Mouse (Mus musculus): ENCODE results near the gene Antxr1. TPM values are rescaled to one million over a fixed set of nuclear protein-coding genes. Genes with fewer than 3 reads are reported as not detected.

Antxr1 gene
- 5.8 and 7.4 TPM in 2 replicates for polyA plus RNA-seq (2014; fragmentation: Nextera tagmentation; extraction: Ambion mirVana)

DNA sequence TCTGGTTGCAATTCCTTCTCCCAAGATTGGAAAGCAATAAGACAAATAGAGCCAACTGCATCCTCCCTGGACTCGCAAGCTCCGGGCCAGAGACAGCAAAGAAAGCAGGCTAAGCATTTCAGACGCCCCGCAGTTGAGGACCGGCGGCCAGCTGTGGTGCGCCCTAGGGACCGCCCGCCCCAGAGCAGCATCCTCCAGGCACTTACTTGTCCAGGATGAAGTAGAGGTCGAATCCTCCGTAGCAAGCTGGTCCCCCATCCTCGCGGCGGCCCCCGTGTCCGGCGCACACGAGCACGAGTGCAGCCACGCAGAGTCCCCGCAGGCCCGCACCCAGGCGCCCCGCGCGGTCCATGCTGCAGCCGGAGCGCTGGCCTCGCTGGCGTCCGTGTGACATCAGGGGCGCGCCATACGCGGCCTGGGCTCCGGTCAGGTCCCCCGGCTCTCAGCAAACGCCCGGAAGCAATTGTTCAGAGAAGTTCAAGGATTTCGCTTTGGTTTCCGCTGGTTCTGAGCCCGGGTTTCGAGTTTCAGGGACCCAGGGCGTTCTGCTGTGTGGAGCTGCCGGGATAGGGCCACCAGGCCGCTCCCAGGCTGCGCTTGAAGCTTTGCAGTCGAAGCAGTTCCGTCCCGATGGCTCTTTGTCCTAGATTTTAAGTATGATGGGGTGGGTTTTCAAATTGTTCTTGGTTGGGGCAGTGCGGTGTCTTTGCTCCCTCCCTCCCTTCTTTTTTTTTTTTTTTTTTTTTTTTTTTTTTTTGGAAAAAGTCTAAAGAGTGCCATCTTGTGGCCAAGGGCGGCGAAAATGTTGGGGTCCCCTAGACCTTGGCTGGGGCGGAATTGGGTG is at the start of gene Antxr1:
Gene Antxr1, minus strand, starts transcription at position 731 of the 844 bp plus-strand sequence.
- Histone ChIP-seq H3K4me3 (ENCODE audit: low read depth, low read length) (peak within 1 kb of the TSS; percentile 59), H3K4me1 (replicated peaks; ENCODE audit: control insufficient read depth, insufficient read depth, low read length) (peaks cover 6% of the 10 kb centered on the region; the same call in 1 of the 2 replicates), H3K36me3 (ENCODE audit: control insufficient read depth, insufficient read depth, low read length) (no peaks in the 10 kb centered on the region), H3K9ac (ENCODE audit: low read length) (peak within 1 kb of the TSS; percentile 72), H3K4me2 (ENCODE audit: low read depth, low read length, severe bottlenecking) (peak within 1 kb of the TSS; percentile 65), H3K27me3 (ENCODE audit: control insufficient read depth, insufficient read depth, low read length) (no peaks in the 10 kb centered on the region), H3K27ac (ENCODE audit: low read depth, low read length) (peak within 1 kb of the TSS; percentile 19; the same call in 1 of the 2 replicates), H3K9me3 (ENCODE audit: control insufficient read depth, low read length) (no peaks in the 10 kb centered on the region)
- DNase-seq (ENCODE audit: low spot score) (peak; percentile 80), ATAC-seq (replicated peaks; ENCODE audit: low FRiP score) (peak; percentile 72)
- 0% methylated on average over 54 of the region's 54 CpGs for WGBS

DNA sequence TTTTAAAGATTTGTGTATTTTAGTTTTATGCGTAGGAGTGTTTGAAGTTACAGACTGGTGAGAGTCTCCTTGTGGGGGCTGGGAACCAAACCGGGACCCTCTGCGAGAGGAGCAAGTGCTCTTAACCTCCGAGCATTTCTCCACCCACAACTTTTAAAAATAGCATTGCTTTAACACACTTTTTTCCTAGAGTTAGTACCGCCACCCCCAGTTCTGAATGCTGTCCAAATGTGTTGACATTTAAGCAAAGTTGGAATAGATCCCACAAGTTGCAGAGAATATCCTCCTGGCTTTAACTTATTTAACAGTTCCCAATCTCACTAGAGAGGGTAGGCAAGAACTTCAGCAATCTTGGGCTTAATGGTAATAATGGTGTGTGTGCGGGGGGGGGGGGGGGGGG is 49.1 kb upstream of the Antxr1 start:
- DNase-seq (ENCODE audit: low spot score) = no peak
- WGBS = 54% methylated on average over 5 of the region's 6 CpGs
- H3K27ac ChIP-seq (ENCODE audit: low read depth, low read length) = no peak overlapping the region
- no peak for ATAC-seq (replicated peaks; ENCODE audit: low FRiP score)
- no peaks in the 10 kb centered on the region for H3K36me3 ChIP-seq (ENCODE audit: control insufficient read depth, insufficient read depth, low read length)
- H3K9me3 ChIP-seq (ENCODE audit: control insufficient read depth, low read length) = no peaks in the 10 kb centered on the region
- H3K9ac ChIP-seq (ENCODE audit: low read length) = no peak overlapping the region
- no peaks in the 10 kb centered on the region for H3K27me3 ChIP-seq (ENCODE audit: control insufficient read depth, insufficient read depth, low read length)
- no peak overlapping the region for H3K4me2 ChIP-seq (ENCODE audit: low read depth, low read length, severe bottlenecking)
- peaks cover 3% of the 10 kb centered on the region; the same call in 1 of the 2 replicates for H3K4me1 ChIP-seq (replicated peaks; ENCODE audit: control insufficient read depth, insufficient read depth, low read length)
- H3K4me3 ChIP-seq (ENCODE audit: low read depth, low read length) = no peak overlapping the region

DNA sequence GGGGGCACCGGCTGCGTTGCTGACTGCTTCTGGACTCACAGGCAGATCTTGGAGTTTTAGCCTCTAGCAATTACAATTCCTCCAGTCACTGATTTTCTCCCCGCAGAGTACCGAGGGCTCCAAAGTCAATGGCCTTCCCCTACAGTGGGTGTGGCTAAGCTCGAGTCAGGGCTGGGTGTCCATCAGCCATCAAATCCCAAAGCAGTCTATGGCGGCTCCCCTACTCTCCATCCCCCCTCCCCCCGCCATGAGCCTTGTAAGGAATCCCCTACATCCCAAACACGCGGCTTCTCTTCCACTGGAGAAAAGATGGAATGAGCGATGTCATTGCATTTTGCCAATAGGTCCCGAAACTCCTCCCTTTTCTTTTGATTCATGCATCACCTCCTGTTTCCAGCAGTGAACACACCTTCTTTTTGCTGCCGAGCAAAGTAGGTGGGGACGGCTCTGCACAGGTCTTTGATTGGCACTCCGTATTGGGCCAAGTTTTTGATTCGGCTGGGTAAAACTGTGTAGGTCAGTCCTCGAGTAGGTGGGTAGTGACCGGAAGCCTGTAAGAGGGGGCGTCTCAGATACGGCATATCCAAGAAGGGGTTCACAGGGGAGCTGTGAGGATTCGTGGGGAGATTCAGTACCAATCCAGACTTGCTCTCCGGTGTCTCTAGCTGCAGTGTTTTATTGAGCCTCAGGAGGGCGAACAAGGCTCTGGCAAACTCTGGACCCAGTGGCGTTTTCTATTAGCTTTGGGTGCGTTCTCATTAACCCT is 48.5 kb upstream of the Antxr1 start:
- peaks cover 3% of the 10 kb centered on the region; the same call in 1 of the 2 replicates for H3K4me1 ChIP-seq (replicated peaks; ENCODE audit: control insufficient read depth, insufficient read depth, low read length)
- DNase-seq (ENCODE audit: low spot score) = no peak
- 7% methylated on average over 24 of the region's 24 CpGs for WGBS
- H3K27ac ChIP-seq (ENCODE audit: low read depth, low read length) = no peak overlapping the region
- no peaks in the 10 kb centered on the region for H3K9me3 ChIP-seq (ENCODE audit: control insufficient read depth, low read length)
- H3K4me2 ChIP-seq (ENCODE audit: low read depth, low read length, severe bottlenecking) = peak overlapping the region; percentile 62
- no peak; the same call in 1 of the 2 replicates for ATAC-seq (replicated peaks; ENCODE audit: low FRiP score)
- no peaks in the 10 kb centered on the region for H3K27me3 ChIP-seq (ENCODE audit: control insufficient read depth, insufficient read depth, low read length)
- peak overlapping the region; percentile 28 for H3K4me3 ChIP-seq (ENCODE audit: low read depth, low read length)
- no peaks in the 10 kb centered on the region for H3K36me3 ChIP-seq (ENCODE audit: control insufficient read depth, insufficient read depth, low read length)
- peak overlapping the region; percentile 14; the same call in 1 of the 2 replicates for H3K9ac ChIP-seq (ENCODE audit: low read length)

DNA sequence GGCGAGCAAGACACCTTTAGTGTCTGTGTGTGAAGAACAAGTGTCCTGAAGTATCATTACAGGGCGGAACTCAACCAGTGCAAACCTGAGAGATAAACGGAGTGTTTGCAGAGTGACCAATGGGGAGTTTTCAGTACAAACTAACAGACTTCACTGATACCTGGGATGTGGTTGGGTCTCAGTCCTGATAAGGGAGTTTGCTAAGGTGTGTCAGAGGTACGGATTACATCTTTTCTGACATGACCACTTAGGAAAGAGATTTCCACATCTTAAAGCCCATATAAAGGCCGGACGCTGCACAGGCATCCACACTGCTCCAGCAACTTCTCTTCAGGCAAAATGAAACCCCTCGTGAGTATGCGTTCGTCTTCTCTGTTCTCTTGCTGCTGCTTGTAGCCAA is 37.4 kb upstream of the Antxr1 start, which contains the start of gene Gkn2:
Gene Gkn2, plus strand, starts transcription at position 301 of the 400 bp plus-strand sequence.
- Histone ChIP-seq H3K9me3 (ENCODE audit: control insufficient read depth, low read length) (no peaks in the 10 kb centered on the region), H3K27ac (ENCODE audit: low read depth, low read length) (no peak within 1 kb of the TSS), H3K9ac (ENCODE audit: low read length) (no peak within 1 kb of the TSS), H3K4me2 (ENCODE audit: low read depth, low read length, severe bottlenecking) (no peak within 1 kb of the TSS), H3K27me3 (ENCODE audit: control insufficient read depth, insufficient read depth, low read length) (no peaks in the 10 kb centered on the region), H3K36me3 (ENCODE audit: control insufficient read depth, insufficient read depth, low read length) (no peaks in the 10 kb centered on the region), H3K4me1 (replicated peaks; ENCODE audit: control insufficient read depth, insufficient read depth, low read length) (no peaks in the 10 kb centered on the region), H3K4me3 (ENCODE audit: low read depth, low read length) (no peak within 1 kb of the TSS)
- WGBS = 91% methylated on average over 9 of the region's 9 CpGs
- no peak for DNase-seq (ENCODE audit: low spot score)
- ATAC-seq (replicated peaks; ENCODE audit: low FRiP score) = no peak

DNA sequence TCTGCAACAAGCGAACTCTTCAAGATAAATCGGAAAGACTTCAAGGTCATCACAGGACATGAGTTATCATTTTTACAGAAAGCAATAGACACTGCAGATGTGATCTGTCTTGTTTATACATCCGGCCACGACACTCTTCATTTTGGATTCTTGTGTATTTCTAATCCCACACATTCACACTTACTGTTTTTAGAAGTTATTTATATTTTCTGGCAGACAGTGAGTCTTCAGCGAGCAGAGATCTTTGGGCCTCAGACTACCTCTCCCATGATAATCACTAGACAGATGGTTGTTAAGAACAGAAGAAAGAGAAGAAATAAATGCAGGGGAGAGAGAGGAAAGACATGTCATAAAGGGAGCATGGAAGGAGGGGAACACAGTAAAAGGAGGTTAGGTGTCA is 33.6 kb upstream of the Antxr1 start:
- Histone ChIP-seq H3K27me3 (ENCODE audit: control insufficient read depth, insufficient read depth, low read length) (no peaks in the 10 kb centered on the region), H3K9me3 (ENCODE audit: control insufficient read depth, low read length) (no peaks in the 10 kb centered on the region), H3K9ac (ENCODE audit: low read length) (no peak overlapping the region), H3K4me3 (ENCODE audit: low read depth, low read length) (no peak overlapping the region), H3K27ac (ENCODE audit: low read depth, low read length) (no peak overlapping the region), H3K4me2 (ENCODE audit: low read depth, low read length, severe bottlenecking) (no peak overlapping the region), H3K4me1 (replicated peaks; ENCODE audit: control insufficient read depth, insufficient read depth, low read length) (no peaks in the 10 kb centered on the region), H3K36me3 (ENCODE audit: control insufficient read depth, insufficient read depth, low read length) (no peaks in the 10 kb centered on the region)
- no peak for DNase-seq (ENCODE audit: low spot score)
- 91% methylated on average over 5 of the region's 5 CpGs for WGBS
- no peak for ATAC-seq (replicated peaks; ENCODE audit: low FRiP score)

DNA sequence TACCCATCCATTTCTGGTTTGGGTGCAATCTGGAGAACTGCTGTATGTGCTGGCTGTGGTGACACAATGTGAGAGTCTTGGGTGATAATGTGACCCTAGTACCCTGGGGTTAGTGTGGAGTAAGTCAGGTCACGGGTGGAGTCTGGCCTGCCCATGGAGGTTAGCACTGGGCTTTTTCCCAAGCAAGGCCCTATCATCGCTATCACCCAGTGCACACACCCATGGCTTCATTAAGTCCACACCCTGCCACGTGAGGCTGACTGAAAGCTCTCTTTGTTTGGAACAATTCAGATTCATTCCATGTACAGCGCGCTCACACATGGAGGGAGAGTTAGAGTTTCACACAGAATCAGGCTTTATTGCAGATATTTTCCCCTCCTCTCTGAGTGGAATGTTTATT is 18.8 kb upstream of the Antxr1 start:
- Histone ChIP-seq H3K27ac (ENCODE audit: low read depth, low read length) (no peak overlapping the region), H3K27me3 (ENCODE audit: control insufficient read depth, insufficient read depth, low read length) (no peaks in the 10 kb centered on the region), H3K4me2 (ENCODE audit: low read depth, low read length, severe bottlenecking) (no peak overlapping the region), H3K4me1 (replicated peaks; ENCODE audit: control insufficient read depth, insufficient read depth, low read length) (no peaks in the 10 kb centered on the region), H3K9me3 (ENCODE audit: control insufficient read depth, low read length) (no peaks in the 10 kb centered on the region), H3K4me3 (ENCODE audit: low read depth, low read length) (no peak overlapping the region), H3K9ac (ENCODE audit: low read length) (no peak overlapping the region), H3K36me3 (ENCODE audit: control insufficient read depth, insufficient read depth, low read length) (no peaks in the 10 kb centered on the region)
- ATAC-seq (replicated peaks; ENCODE audit: low FRiP score) = no peak
- no peak for DNase-seq (ENCODE audit: low spot score)
- 70% methylated on average over 5 of the region's 5 CpGs for WGBS

DNA sequence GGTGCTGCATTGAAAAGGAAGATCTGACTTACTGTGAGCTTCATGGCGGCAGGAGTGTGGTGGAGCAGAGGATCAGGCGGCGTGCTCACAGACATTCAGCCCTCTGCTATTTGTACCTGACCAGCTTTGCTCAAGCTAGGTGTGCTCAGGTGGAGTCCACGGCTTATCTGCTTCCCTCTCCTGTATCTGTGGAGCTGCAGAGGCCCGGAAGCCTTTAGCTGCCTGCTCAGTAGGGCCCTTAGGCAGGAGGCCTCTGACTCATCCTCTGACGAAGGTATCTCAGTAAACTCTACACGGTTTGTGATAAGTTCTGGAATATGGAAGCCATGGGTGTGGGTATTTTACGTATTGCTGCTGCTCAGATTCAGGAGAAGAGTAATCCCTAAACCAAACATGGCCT is 15.2 kb upstream of the Antxr1 start, which contains the start of gene Gkn1:
Gene Gkn1, minus strand, starts transcription at position 114 of the 400 bp plus-strand sequence.
- DNase-seq (ENCODE audit: low spot score) (no peak), ATAC-seq (replicated peaks; ENCODE audit: low FRiP score) (no peak)
- H3K4me1 ChIP-seq (replicated peaks; ENCODE audit: control insufficient read depth, insufficient read depth, low read length) = no peaks in the 10 kb centered on the region
- H3K36me3 ChIP-seq (ENCODE audit: control insufficient read depth, insufficient read depth, low read length) = no peaks in the 10 kb centered on the region
- H3K4me2 ChIP-seq (ENCODE audit: low read depth, low read length, severe bottlenecking) = no peak within 1 kb of the TSS
- no peak within 1 kb of the TSS for H3K27ac ChIP-seq (ENCODE audit: low read depth, low read length)
- H3K9me3 ChIP-seq (ENCODE audit: control insufficient read depth, low read length) = no peaks in the 10 kb centered on the region
- no peaks in the 10 kb centered on the region for H3K27me3 ChIP-seq (ENCODE audit: control insufficient read depth, insufficient read depth, low read length)
- H3K9ac ChIP-seq (ENCODE audit: low read length) = no peak within 1 kb of the TSS
- WGBS = 91% methylated on average over 8 of the region's 8 CpGs
- H3K4me3 ChIP-seq (ENCODE audit: low read depth, low read length) = no peak within 1 kb of the TSS

DNA sequence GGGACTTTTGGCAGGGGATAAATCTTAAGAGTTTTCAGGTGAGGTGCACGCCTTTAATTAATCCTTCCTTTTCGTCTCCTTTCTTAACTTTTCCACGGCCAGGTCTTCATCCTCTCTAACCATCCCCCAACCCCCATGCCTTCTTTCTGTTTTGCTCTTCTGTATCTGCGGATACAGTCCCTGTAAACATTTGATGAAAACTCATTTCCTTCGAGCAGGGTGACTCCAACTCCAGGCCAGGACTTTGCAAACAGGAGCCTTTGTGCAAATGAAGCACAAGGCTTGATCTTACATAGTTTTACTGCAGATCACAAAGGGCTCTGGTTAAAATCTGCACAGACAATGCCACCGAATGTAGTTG is 294 bp upstream of the Antxr1 start:
- Histone ChIP-seq H3K27me3 (ENCODE audit: control insufficient read depth, insufficient read depth, low read length) (no peaks in the 10 kb centered on the region), H3K36me3 (ENCODE audit: control insufficient read depth, insufficient read depth, low read length) (no peaks in the 10 kb centered on the region), H3K4me2 (ENCODE audit: low read depth, low read length, severe bottlenecking) (no peak overlapping the region), H3K27ac (ENCODE audit: low read depth, low read length) (no peak overlapping the region), H3K9me3 (ENCODE audit: control insufficient read depth, low read length) (no peaks in the 10 kb centered on the region), H3K4me1 (replicated peaks; ENCODE audit: control insufficient read depth, insufficient read depth, low read length) (peaks cover 6% of the 10 kb centered on the region; the same call in 1 of the 2 replicates), H3K4me3 (ENCODE audit: low read depth, low read length) (peak overlapping the region; percentile 59; the same call in 1 of the 2 replicates), H3K9ac (ENCODE audit: low read length) (no peak overlapping the region)
- WGBS = 34% methylated on average over 6 of the region's 6 CpGs
- DNase-seq (ENCODE audit: low spot score) = no peak
- ATAC-seq (replicated peaks; ENCODE audit: low FRiP score) = no peak

Measured in forebrain, embryonic 11.5 days (tissue).